ENCODE assay signal across 14 mouse cellular contexts in the genomic region with DNA sequence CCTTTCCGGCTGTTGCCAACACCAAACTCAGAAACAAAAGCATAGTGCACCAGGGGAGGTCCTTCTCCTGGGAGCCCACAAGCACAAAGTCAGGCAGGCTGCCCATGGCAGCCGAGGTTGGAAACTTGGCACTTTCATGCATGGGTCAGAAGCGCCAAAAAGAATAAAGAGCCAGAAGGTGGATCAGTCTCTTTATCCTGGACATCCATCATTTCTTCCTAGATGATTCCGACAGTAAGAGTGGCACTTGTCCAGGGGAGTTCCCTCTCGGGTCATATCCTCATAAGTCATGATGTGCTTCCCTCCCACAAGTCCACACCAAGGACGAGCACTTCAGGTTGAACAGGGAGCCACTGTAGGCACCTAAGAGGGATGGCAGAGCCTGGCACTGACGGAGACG. TPM values are rescaled to one million over a fixed set of nuclear protein-coding genes. Genes with fewer than 3 reads are reported as not detected.
DNase-seq lines count a peak whose midpoint lies in the region; ATAC-seq and TF ChIP-seq lines count a peak whose summit lies in the region.
"Had no signal": no experiment of that assay in that cellular context is flagged by ENCODE, and none has a peak within 500 bp of the region (broad histone marks: within the 10 kb centered on the region; RNA-seq: fewer than 3 reads in every experiment).

No protein-coding gene starts in this region.

- H3K9ac ChIP-seq in lung, embryonic 14.5 days: no peak overlapping the region
- H3K9ac ChIP-seq: embryonic facial prominence, embryonic 13.5 days; neural tube, embryonic 13.5 days had no signal

- H3K4me3 ChIP-seq in lung, embryonic 14.5 days (ENCODE audit: low read depth, low read length): no peak overlapping the region
- no peak overlapping the region for H3K4me3 ChIP-seq in lung, adult 2 months (replicated peaks; ENCODE audit: extremely low read depth, low read depth, low read length)
- H3K4me3 ChIP-seq: embryonic facial prominence, embryonic 13.5 days; neural tube, embryonic 13.5 days had no signal

- H3K36me3 ChIP-seq in lung, embryonic 14.5 days (ENCODE audit: insufficient read depth): no peaks in the 10 kb centered on the region
- H3K36me3 ChIP-seq: embryonic facial prominence, embryonic 13.5 days; neural tube, embryonic 13.5 days had no signal

- no peaks in the 10 kb centered on the region for H3K9me3 ChIP-seq in lung, embryonic 14.5 days (ENCODE audit: low read depth, low read length)
- H3K9me3 ChIP-seq: embryonic facial prominence, embryonic 13.5 days; neural tube, embryonic 13.5 days had no signal

- H3K4me2 ChIP-seq in lung, embryonic 14.5 days: no peak overlapping the region
- H3K4me2 ChIP-seq: embryonic facial prominence, embryonic 13.5 days; neural tube, embryonic 13.5 days had no signal

- H3K27me3 ChIP-seq in lung, embryonic 14.5 days (ENCODE audit: insufficient read depth, low read length): no peaks in the 10 kb centered on the region
- H3K27me3 ChIP-seq: embryonic facial prominence, embryonic 13.5 days; neural tube, embryonic 13.5 days; Patski had no signal

- H3K27ac ChIP-seq in lung, embryonic 14.5 days (ENCODE audit: low read depth): no peak overlapping the region
- H3K27ac ChIP-seq: embryonic facial prominence, embryonic 13.5 days; neural tube, embryonic 13.5 days had no signal

- ATAC-seq in lung, embryonic 14.5 days (ENCODE audit: insufficient read depth): no peak
- ATAC-seq: CD4-positive, CD25-positive, alpha-beta regulatory T cell, adult 4 months; Patski had no signal

- WGBS in lung, embryonic 14.5 days: 68% methylated on average over 8 of the region's 8 CpGs
- WGBS in lung, adult 2 months: 52% methylated on average over 8 of the region's 8 CpGs

- TF ChIP-seq POLR2A in lung, adult 2 months (IDR thresholded peaks at IDR 0.05; ENCODE audit: borderline replicate concordance, extremely low read depth, low read depth, low read length): no peak

- DNase-seq in gastrocnemius, adult 18-20 months (ENCODE audit: low spot score): peak; percentile 13
- DNase-seq in gastrocnemius, postnatal 25 days: no peak
- DNase-seq in lung, embryonic 14.5 days: peak; percentile 24
- no peak for DNase-seq in lung, adult 2 months
- DNase-seq in cerebellum, postnatal 14 days: peak; percentile 67 to 77
- DNase-seq in lung, postnatal 25 days (ENCODE audit: low spot score): peak; percentile 62
- DNase-seq in left cerebral cortex, adult 18-20 months (ENCODE audit: low spot score in 2 of 2): no peak
- no peak for DNase-seq in retina, embryonic 14.5 days (ENCODE audit: low spot score)
- DNase-seq: spleen, adult 18-20 months; thymus, adult 18-20 months had no signal

- H3K4me1 ChIP-seq in lung, embryonic 14.5 days (ENCODE audit: insufficient read depth): no peaks in the 10 kb centered on the region; the same call in 1 of the 2 replicates
- H3K4me1 ChIP-seq in lung, adult 2 months (ENCODE audit: control insufficient read depth, insufficient read depth, low read length): no peaks in the 10 kb centered on the region; the same call in 1 of the 2 replicates

- no peak for TF ChIP-seq CTCF in lung, embryonic 14.5 days (IDR thresholded peaks at IDR 0.05; ENCODE audit: low read depth)
- TF ChIP-seq CTCF in lung, adult 2 months (IDR thresholded peaks at IDR 0.05; ENCODE audit: insufficient read depth, low read length): no peak

RNA-seq across cellular contexts. Expression of a gene that starts 36.8 kb away (rescaled TPM):
- total RNA-seq in gastrocnemius, adult 18-20 months (2021): not detected
- not detected for total RNA-seq in gastrocnemius, postnatal 25 days (2021)
- polyA plus RNA-seq in lung, embryonic 14.5 days (2014; fragmentation: Nextera tagmentation; extraction: Ambion mirVana): 4.5 and 5.0 TPM in 2 replicates
- 0.07 TPM in 1 of 2 replicates, not detected in the other for polyA plus RNA-seq in lung, adult 2 months (2012; rRNA removed)
- under 1 TPM; 0.42 to 0.49 TPM for total RNA-seq in left cerebral cortex, adult 18-20 months (2021)

Comparison
In these comparisons a context has a peak if more than half of its experiments do, and no peak if none do; other contexts are left out.
1. DNase-seq: peak in gastrocnemius, adult 18-20 months (single experiment), lung, embryonic 14.5 days (single experiment), cerebellum, postnatal 14 days (2 of 2) and lung, postnatal 25 days (single experiment); none in gastrocnemius, postnatal 25 days (single experiment), lung, adult 2 months (single experiment), left cerebral cortex, adult 18-20 months (0 of 2) and retina, embryonic 14.5 days (single experiment).